In genomic region chr16:33441065-33441464, GRCm38 (mm10) we compare ENCODE assay signal across 19 mouse cellular contexts.
A peak's percentile ranks its signal among the peaks of the same experiment; 100 is the strongest.
DNase-seq lines count a peak whose midpoint lies in the region; ATAC-seq and TF ChIP-seq lines count a peak whose summit lies in the region.
"Had no signal": no experiment of that assay in that cellular context is flagged by ENCODE, and none has a peak within 500 bp of the region (broad histone marks: within the 10 kb centered on the region; RNA-seq: fewer than 3 reads in every experiment).

No protein-coding gene starts in this region.

- no peak for TF ChIP-seq CTCF in cerebellum, adult 2 months (IDR thresholded peaks at IDR 0.05; ENCODE audit: borderline replicate concordance, insufficient read depth, low read depth, low read length)
- no peak for TF ChIP-seq CTCF in layer of hippocampus, adult 2 months (conservative IDR thresholded peaks at IDR 0.05)

- H3K27ac ChIP-seq in cerebellum, adult 2 months (ENCODE audit: insufficient read depth, low read length), result 0 out of 2 replicates have a peak overlapping the region, but pooled peaks have one; percentile 36
- peak overlapping the region; percentile 71 for H3K27ac ChIP-seq in layer of hippocampus, adult 2 months
- H3K27ac ChIP-seq: embryonic facial prominence, embryonic 10.5 days; embryonic facial prominence, embryonic 12.5 days; forebrain, embryonic 13.5 days; forebrain, embryonic 15.5 days; gastrocnemius, adult 2 months had no signal

- H3K27me3 ChIP-seq in cerebellum, adult 2 months (ENCODE audit: control insufficient read depth, insufficient read depth, low read length), result no peaks in the 10 kb centered on the region
- H3K27me3 ChIP-seq: embryonic facial prominence, embryonic 12.5 days; forebrain, embryonic 13.5 days; forebrain, embryonic 15.5 days; Patski had no signal

- 0 out of 2 replicates have a peak, but pooled peaks have one; percentile 52 for ATAC-seq in cerebellum, adult (ENCODE audit: insufficient number of reproducible peaks, low FRiP score, low TSS enrichment)
- ATAC-seq: activated CD4-positive, CD25-positive, alpha-beta regulatory T cell, adult 4 months; forebrain, embryonic 13.5 days; forebrain, embryonic 15.5 days; Patski had no signal

- no peak for TF ChIP-seq POLR2A in cerebellum, adult 2 months (IDR thresholded peaks at IDR 0.05; ENCODE audit: borderline replicate concordance, insufficient read depth, low read length)

- DNase-seq in cerebellum, adult 8-10 months, result no peak
- DNase-seq in cerebellum, adult 2 months, result peak in 1 of 2 experiments; percentile 72
- no peak for DNase-seq in cerebellum, adult 18-20 months
- no peak for DNase-seq in layer of hippocampus, adult 2 months (ENCODE audit: low spot score in 2 of 2)
- no peak for DNase-seq in layer of hippocampus, postnatal 25 days (ENCODE audit: extremely low spot score in 1 of 2, low spot score in 1 of 2)
- peak; percentile 74 for DNase-seq in brain, adult 2 months (ENCODE audit: low read depth, low spot score)
- DNase-seq in spleen, adult 18-20 months, result no peak
- DNase-seq: adrenal gland, postnatal 10 days; adrenal gland, postnatal 25 days; cerebellum, adult 9-11 months; cerebellum, postnatal 14 days; gastrocnemius, adult 2 months had no signal

- 38% methylated on average over 6 of the region's 6 CpGs for WGBS in cerebellum, adult 2 months

- H3K4me3 ChIP-seq in cerebellum, adult 2 months (replicated peaks; ENCODE audit: insufficient read depth, low read depth, low read length), result no peak overlapping the region
- H3K4me3 ChIP-seq in layer of hippocampus, adult 2 months, result no peak overlapping the region
- H3K4me3 ChIP-seq: embryonic facial prominence, embryonic 10.5 days; embryonic facial prominence, embryonic 12.5 days; forebrain, embryonic 13.5 days; forebrain, embryonic 15.5 days; gastrocnemius, adult 2 months had no signal

- peaks cover 6% of the 10 kb centered on the region; the same call in 1 of the 2 replicates for H3K4me1 ChIP-seq in cerebellum, adult 2 months (ENCODE audit: control insufficient read depth, insufficient read depth, low read length)
- H3K4me1 ChIP-seq: embryonic facial prominence, embryonic 10.5 days; embryonic facial prominence, embryonic 12.5 days; forebrain, embryonic 13.5 days had no signal
